Mouse (Mus musculus) thymus, postnatal 25 days (tissue): ENCODE results near the gene Tmem141.

Experiments used
- DNase-seq: peaks from one replicate; pipeline ENCODE4 v3.0.0; 2022

Gene Tmem141

GRCm38 (mm10) chr2:25577951-25578795 is 43.6 kb downstream of the Tmem141 start:
- DNase-seq: no peak

- DNase-seq: no peak
These were observed 44.6 kb downstream of the Tmem141 start for GRCm38 (mm10) chr2:25576965-25577891.

GRCm38 (mm10) chr2:25576028-25576850 is 45.6 kb downstream of the Tmem141 start:
- DNase-seq: no peak

- DNase-seq: peak; percentile 67
These were observed 46.3 kb downstream of the Tmem141 start for GRCm38 (mm10) chr2:25575432-25576027.

- peak; percentile 97 for DNase-seq
These were observed 47.0 kb downstream of the Tmem141 start, which contains the start of the genes Mamdc4 and Phpt1 for GRCm38 (mm10) chr2:25574579-25575431. Gene Mamdc4, minus strand, starts transcription at chr2:25574845. Gene Phpt1, minus strand, starts transcription at chr2:25575224.

- no peak for DNase-seq
These were observed 47.7 kb downstream of the Tmem141 start for GRCm38 (mm10) chr2:25574136-25574535.

GRCm38 (mm10) chr2:25573068-25573467 is 48.7 kb downstream of the Tmem141 start:
- DNase-seq: no peak

- no peak for DNase-seq
These were observed 50.6 kb downstream of the Tmem141 start for GRCm38 (mm10) chr2:25571221-25571620.
